Comparison of ENCODE assay signal across 19 mouse cellular contexts in the genomic region with DNA sequence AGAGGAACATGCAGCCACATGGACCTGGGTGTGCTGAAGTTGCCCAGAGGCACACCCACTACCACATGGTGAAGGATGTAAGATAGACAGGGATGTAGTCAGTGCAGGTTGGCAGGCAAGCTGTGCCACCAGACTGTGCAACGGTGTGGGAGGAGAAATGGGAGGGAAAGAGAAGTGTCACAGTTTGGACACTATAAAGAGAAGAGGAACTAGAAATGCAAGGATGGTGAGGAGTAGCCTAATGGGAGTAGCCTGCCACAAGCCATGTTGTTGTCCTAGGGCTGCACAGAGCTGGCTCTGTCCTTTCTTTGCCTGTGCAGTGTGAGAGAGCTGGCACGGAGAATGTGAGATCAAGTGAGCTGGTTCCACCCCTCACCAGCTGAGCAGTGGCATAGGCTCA.
A peak's percentile ranks its signal among the peaks of the same experiment; 100 is the strongest.
DNase-seq lines count a peak whose midpoint lies in the region; ATAC-seq and TF ChIP-seq lines count a peak whose summit lies in the region.
"Had no signal": no experiment of that assay in that cellular context is flagged by ENCODE, and none has a peak within 500 bp of the region (broad histone marks: within the 10 kb centered on the region; RNA-seq: fewer than 3 reads in every experiment).

No protein-coding gene starts in this region.

- H3K4me3 ChIP-seq in layer of hippocampus, adult 2 months = no peak overlapping the region
- H3K4me3 ChIP-seq: embryonic facial prominence, embryonic 10.5 days; heart, embryonic 10.5 days; hindbrain, embryonic 10.5 days had no signal

- intact Hi-C loops in left cerebral cortex, postnatal 10 days (cut with DNase I) = no loop called here

- TF ChIP-seq CTCF in layer of hippocampus, adult 2 months (conservative IDR thresholded peaks at IDR 0.05) = no peak

- peak; percentile 40 to 51 for DNase-seq in left cerebral cortex, adult 18-20 months (ENCODE audit: low spot score in 2 of 2)
- DNase-seq in left cerebral cortex, postnatal 10 days (ENCODE audit: extremely low spot score in 1 of 2, low spot score in 2 of 2) = no peak
- DNase-seq in layer of hippocampus, adult 2 months (ENCODE audit: low spot score in 2 of 2) = peak; percentile 61 to 65
- peak; percentile 59 to 63 for DNase-seq in layer of hippocampus, postnatal 36 days
- peak; percentile 83 for DNase-seq in telencephalon, adult 2 months (ENCODE audit: low read depth, low spot score)
- no peak for DNase-seq in adrenal gland, postnatal 4 days (ENCODE audit: low spot score in 2 of 2)
- DNase-seq: B cell, adult 2 months; cerebellum, adult 8-10 months; kidney, adult 18-20 months; kidney, postnatal 14 days; lung, adult 18-20 months; lung, postnatal 14 days; retina, postnatal 1 day; thymus, adult 18-20 months had no signal

- H3K27ac ChIP-seq in layer of hippocampus, adult 2 months = peak overlapping the region; percentile 88
- H3K27ac ChIP-seq: embryonic facial prominence, embryonic 10.5 days; heart, embryonic 10.5 days; hindbrain, embryonic 10.5 days; hindbrain, postnatal 0 days had no signal

- ATAC-seq in inflammation-experienced regulatory T-cells, adult 6 months = no peak
- ATAC-seq: hindbrain, postnatal 0 days had no signal

Comparison
In these comparisons a context has a peak if more than half of its experiments do, and no peak if none do; other contexts are left out.
1. DNase-seq: peak in left cerebral cortex, adult 18-20 months (2 of 2), layer of hippocampus, adult 2 months (2 of 2), layer of hippocampus, postnatal 36 days (2 of 2) and telencephalon, adult 2 months (single experiment); none in left cerebral cortex, postnatal 10 days (0 of 2) and adrenal gland, postnatal 4 days (0 of 2).